Mouse (Mus musculus): ENCODE results near the gene Rexo1.
A peak's percentile ranks its signal among the peaks of the same experiment; 100 is the strongest.

Rexo1 gene

DNA sequence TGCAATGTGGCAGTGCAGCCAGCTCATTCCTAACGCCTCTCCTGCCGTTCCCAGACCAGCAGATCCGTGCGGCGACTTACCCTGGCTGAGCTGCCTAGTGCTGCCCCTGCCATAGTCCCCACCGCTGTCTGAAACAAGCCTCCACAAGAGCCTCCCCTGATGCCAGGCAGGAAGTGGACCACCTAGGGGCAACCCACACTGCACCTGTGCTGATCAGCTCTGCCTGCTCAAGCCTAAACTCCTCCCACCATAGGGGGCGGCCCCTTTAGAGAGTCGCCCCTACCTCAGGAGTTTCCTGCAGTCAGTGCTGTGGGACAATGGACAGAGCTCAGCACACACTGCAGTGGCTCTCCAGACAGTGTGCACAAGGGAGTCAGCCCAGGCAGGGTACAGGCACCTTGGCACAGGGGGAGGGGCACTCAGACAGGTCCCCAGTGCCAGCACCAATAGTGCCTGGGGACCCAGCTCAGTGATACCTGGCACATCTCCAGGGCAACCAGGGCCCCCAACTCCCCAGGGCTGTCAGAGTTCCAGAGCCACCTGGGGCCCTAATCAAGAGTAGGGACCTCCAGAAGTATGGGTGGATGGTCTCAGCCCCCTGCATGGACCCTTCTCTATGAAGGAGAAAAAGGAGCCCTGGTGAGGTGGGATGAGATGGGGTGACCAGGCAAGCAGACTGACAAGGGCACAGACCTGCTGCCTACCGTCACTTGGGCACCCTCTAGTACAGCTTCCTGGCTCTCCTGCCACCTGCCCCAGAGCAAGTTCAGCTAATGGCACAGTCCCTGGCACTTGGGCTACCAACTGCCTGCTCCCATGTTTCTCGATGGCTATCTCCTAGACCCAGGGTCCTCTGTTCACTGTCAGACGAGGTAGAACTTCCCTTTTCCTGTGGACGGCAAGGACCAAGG is 23.5 kb upstream of the Rexo1 start:
- DNase-seq (ENCODE audit: low spot score) = no peak

DNA sequence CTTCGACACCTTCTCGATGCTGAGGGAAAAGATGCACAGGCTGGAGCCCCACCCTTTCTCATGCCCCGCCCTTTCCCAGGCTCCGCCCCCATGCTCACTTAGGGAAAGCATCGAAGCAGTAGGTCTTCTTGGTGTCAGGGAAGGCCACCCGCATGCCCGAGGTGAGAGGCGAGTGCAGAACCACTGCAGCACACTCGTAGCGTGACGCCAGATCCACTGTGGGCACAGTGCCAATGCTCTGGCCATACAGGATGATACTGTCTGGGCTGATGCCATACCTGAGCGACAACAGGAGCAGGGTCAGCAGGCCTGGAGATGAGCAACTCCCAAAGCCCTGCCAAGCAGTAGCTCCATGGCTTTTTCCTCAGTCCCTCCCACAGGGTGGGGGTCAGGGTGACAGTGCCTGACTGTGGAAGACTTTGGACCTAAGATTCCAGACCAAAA is 22.7 kb upstream of the Rexo1 start:
- DNase-seq (ENCODE audit: low spot score) = no peak

DNA sequence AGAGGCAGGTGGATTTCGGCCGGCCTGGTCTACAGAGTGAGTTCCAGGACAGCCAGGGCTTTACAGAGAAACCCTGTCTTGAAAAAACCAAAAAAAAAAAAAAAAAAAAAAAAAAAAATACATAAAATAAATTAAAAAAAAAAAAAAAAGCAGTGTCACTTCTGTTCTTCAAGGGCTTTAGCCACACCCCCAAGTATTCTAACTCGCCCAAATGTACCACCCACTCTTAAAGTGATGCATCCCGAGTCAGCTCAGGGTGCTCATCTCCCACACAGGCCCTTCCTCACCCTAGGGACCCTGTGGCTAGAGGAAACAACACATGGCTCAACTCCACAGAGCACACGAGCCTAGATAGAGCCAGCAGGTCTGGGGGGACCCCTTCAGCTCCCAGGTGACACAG is 21.7 kb upstream of the Rexo1 start:
- no peak for DNase-seq (ENCODE audit: low spot score)

DNA sequence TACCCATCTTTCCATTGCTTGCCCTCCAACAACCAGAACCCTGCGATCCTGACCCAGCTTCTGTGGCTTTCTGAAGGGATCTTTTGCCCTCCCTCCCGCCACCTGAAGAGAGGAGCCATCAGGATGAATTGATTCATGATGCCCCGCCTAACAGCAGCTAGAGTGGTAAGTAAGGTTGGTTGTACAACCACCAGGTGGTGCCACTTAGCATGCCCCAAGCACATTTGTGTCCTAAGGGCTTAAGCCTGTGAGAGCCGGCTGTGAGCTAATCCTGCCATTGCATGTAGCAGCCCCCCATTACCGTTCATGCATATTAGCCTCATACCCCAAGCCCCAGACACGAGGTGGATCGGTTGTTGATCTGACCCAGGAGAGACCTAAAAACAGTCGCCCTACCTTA is 17.6 kb upstream of the Rexo1 start:
- no peak for DNase-seq (ENCODE audit: low spot score)

DNA sequence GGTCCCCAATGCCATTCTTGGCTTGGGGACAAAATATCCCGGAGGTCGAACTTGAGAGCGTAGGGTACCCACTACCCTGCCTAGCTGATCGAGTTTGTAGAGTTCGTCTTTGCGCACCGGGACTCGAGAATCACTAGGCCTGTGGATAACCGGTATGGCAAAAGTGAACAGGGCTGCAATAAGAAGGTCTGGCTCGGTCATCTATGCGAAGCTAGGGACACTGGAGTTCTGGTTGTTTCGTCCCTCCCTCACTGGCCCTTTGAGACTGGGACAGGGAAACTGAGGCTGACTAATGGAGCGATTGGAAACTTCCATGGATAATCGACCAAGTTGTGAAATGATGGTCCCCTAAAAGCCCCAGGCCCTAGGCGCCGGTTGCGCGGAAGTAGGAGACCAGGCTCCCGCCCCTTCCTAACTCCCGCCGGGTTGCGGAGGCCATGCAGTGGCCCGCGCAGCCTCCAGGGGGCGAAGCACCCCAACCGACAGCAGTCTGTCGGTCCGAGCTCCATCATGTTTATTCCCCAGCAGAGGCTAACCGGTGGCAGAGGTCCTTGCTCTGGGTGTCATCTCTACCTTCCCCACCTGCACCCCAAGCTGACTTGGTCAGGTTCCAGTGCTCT is 16.9 kb upstream of the Rexo1 start:
- DNase-seq (ENCODE audit: low spot score) = no peak

DNA sequence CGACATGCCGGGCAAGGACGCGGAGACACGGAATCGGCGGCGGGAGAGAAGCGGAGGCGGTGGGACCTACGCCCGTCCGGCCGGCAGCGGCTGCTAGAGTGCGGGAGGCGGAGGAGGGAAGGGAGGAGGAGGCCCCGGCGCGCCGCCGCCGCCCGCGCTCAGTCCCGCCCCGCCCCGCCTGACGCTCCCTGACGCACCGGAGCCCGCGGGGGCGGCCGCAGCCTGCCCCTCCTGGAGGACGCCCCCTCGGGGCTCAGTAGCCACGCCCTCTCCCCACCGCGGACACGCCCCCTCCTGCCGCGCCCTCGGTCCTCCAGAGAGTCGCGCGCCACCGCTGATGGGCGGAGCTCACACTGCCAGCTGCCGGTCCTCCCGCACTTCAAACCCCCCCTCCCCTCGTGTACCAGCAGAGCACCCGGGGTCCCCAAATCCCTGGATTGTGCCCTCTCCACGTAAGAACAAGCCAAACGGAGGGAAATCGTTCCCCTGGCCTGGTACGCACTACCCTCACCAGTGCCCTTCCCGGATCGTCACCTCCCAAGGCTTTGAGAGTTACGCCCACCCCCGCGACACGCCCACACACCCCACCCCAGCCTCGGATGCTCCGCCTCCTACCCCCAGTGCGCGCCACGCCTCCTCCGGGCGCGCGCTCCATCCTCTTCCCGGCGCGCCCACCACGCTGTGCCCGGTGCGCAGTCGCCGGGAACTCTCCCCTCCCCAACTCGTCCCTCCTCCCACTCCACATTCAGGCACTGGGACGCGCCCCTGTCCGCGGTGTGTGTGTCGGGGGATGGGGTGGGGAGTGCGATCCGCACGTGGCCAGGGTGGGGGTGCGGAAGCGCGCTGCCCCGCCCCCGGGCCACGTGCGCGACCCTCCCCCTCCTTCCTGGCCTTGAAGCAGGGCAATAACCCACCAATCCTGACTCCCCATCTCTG is 16.1 kb upstream of the Rexo1 start, which contains the start of gene Klf16:
Gene Klf16, minus strand, starts transcription at position 127 of the 936 bp plus-strand sequence.
- DNase-seq (ENCODE audit: low spot score) = peak; percentile 89

DNA sequence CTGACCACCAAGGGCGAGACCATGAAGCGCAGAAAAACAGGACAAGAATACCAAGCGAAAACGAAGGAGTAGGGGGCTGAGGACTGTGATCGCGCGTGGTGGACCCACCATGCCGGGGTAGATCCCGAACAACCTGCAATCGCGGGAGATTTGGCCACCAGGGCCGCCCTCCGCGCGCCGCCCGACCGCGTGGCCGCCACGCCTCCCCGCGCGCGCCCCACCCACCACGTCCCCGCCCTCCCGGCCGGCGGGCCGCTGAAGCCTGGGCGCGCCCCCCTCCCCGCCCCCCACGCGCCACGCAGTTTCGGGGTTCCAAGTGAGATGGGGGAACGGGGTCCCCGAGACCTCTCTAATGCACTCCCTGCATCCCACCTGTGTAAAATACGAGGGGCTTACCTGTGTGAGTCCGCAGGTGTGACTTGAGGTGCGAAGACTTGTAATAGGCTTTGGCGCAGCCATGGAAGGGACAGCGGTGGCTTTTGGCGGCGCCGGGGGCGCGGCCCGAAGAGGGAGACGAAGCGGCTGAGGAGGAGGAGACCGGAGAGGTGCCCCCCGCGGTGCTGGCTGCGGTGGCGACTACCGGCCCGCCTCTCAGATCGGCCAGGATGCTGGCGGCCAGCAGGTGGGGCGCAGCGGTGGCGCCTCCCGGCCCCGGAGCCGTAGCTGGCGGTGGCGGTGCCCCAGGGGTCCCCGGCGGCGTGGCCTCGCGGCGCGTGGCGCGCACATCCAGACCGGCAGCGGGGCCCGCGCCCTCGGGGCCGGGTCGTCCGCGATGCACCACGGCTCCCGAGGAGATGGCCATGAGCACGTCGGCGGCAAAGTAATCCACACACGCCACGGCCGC is 15.2 kb upstream of the Rexo1 start:
- no peak for DNase-seq (ENCODE audit: low spot score)

DNA sequence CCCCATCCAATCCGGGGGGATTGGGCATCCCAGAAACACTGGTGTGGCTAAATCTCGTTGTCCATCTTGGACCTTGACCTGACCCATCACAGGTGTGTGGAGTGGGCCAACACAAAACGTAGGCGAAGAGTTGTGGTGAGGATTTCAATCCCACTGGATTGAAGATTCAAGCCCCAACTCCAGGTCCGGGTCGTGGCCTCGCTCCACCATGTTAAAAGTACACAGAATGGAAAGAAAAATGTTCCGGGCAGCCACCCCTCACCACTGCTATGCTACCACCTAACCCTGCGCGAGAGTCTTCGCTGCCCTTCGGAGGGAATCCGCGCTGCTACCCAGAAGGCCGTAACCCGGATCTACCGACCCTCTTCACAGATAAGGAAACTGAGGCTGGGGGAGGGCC is 14.6 kb upstream of the Rexo1 start:
- no peak for DNase-seq (ENCODE audit: low spot score)

DNA sequence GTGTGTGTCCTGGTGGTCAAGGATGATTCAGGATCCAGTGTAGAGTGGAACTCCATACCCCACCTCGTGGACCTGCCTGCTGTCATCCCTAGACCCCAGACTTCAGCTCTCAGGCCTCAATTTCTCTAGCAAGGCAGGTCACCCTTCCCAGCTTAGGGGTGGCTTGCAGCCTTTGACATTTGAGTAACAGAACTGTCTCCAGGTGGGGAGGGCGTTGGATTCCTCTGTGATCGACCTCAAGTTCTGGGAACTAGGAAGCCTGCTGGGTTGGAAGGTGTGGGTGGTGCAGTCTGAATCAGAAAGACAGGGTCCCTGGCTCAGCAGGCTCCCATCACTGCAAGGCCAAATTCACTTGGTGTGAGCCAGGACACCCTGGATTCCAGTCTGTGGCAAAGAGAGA is 13.5 kb upstream of the Rexo1 start:
- no peak for DNase-seq (ENCODE audit: low spot score)

DNA sequence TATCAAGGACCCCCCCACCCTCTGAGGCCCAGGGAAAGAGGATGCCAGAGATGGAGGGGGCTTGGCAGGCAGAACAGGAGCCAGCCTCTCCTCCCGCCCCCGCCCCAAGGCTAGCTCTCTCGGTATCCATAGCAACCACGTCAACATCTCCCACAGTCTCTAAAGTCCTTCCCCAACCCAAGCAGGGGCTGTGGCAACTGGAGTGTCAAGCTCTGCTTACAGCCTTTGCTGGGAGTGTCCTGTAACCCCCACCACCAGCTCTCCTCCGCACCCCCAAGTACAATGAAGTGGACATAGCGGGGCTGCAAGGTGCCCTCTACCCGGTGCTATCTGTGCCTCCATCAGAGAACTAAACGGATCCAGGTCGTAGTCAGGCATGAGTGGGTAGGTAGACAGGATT is 12.6 kb upstream of the Rexo1 start:
- DNase-seq (ENCODE audit: low spot score) = no peak

DNA sequence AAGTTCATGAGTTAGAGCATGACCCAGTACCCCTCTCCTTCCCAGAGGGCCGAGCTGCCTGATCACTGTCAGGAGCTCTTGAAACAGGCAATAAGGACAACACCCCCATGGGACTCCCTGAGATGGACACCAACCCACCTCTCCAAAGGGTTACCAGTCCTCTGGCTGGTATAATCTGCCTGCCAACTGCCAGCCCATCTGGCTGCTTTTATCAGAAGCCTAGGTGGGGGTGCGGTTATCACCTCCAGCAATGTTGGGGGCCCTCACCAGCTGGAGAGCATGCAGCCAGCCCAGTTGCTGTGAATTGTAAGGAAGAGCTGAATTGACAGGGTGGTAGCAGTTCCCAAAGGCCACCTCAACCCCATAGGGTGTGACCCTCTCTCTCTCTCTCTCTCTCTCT is 11.1 kb upstream of the Rexo1 start:
- DNase-seq (ENCODE audit: low spot score) = no peak

DNA sequence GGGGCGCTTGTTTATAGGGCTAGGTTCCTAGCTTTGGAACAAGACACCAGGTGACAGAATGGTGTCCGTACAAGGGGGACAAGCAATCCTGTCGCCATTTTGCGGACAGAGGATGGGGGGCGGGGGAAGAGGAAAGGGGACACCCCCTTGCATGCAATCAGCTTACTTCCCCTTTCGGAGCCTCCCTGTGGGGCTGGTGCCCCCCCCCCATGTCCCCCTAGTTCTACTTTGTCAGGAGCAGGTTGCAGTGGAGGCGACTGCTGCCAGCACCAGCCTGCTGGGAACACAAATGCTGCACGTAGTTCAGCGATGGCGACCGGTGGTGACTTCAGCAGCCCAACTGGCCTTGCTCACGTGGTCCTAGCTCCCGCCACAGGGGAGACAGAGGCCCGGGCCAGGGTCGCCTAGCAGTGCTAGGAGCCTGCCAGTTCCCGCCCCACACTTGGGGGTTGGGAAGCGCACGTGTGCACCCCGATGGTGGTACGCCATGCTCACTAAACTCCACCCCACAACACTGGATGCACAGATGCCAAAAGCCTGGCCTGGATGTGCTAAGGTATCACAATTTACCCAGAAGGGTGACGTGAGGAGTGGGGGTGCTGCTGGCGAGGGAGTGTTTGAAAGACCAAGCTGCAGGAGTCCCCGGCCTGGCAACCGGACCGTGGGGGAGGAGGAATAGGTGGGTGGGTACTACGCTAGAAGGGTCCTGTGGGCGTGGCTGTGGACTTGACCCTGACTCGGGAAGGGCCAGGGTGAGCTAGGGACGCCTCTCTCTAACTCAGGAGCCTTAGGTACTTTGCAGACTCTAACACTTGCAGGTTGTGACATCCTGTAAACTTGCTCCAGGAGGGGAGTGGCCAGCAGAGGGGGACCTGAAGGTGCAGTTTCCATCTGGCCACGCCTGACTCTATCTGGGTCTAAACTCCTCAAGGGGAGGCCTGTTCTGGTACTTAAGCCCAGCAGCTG is 9.8 kb upstream of the Rexo1 start:
- DNase-seq (ENCODE audit: low spot score) = no peak

DNA sequence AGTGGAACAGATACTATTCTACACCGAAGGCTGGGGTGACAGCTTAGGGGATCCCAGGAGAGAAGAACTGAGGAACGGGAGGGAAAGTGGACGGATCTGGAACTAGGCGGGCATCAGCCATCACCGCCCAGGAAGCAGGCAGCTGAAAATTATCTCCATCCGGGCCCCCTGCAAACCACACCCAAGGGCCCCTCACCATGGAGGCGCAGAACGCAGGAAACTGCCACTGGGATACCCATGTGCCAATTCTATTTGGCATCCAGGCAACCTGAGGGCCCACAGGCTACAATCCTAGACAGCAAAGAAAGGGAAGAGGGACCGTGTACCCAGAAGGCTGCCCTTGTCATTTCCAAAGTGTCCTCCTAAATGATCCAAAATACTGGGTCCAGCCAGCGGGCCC is 9.1 kb upstream of the Rexo1 start:
- DNase-seq (ENCODE audit: low spot score) = no peak

DNA sequence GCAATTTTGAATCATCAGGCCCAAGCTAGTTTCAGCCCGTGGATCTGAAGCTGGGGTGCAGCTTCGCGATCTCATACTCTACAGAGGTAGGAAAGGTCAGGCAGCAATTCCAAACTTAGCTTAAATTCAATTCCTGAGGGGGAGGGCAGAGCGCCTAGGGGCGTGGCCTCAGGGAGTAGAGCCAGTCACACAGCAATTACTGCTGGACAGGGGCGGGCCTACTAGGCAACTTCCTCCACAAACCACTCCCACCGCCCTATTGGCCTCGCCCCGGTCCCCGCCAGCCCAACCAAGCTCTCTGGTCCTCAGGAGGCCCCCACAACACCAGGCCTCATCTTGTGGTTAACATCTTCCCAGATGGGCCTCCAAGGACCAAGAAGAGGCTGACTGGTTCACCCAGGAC is 8.3 kb upstream of the Rexo1 start:
- no peak for DNase-seq (ENCODE audit: low spot score)

DNA sequence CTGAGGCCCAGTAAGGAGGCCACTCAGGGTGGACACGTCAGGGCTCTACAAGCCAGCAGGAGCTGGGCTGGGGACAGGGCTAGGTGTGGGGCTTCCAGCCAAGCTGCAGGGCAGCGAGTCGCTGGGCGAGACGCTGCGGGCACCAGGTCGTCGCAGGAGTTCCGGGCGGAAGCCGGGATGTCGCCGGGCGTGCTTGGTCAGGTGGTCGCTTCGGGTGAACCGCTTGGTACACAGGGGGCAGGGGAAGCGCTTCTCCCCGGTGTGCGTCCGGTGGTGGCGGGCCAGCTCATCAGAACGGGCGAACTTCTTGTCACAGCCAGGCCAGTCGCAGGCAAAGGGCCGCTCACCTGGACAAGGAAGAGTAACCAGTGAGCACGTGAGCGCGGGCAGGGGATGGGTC is 7.5 kb upstream of the Rexo1 start:
- no peak for DNase-seq (ENCODE audit: low spot score)

DNA sequence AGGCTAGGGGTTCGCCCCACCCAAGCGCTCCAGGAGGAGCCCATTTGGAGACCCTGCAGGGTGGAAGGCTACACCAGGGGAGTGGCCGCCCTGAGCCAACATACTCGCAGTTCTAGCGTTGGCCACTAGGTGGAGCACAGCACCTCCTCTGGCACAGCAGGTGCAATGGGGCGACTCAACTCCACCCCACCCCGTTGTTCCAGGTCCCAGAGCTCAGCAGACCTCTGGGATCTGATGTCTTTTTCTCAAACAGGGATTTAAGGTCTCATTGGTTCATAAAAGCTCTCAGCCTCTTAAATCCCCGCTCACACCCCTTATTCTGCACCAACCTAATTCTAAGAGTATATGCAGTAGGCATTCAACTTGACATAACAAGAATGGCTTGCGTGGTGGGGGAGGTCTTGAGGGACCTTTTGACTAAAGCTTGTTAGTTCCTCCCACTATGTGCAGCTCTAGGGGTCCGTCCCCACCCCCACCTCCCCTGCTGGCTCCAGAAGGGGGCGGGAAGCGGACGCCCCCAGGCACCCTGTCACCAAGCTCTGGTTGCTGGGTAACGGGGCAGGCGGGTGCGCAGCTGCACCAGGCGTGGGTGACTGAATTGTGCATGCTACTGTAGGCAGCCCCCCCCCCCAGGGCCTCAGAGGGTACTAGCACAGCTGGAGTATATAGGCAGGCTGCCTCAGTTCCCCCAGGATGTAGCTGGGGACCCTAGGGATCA is 5.2 kb upstream of the Rexo1 start:
- DNase-seq (ENCODE audit: low spot score) = no peak

DNA sequence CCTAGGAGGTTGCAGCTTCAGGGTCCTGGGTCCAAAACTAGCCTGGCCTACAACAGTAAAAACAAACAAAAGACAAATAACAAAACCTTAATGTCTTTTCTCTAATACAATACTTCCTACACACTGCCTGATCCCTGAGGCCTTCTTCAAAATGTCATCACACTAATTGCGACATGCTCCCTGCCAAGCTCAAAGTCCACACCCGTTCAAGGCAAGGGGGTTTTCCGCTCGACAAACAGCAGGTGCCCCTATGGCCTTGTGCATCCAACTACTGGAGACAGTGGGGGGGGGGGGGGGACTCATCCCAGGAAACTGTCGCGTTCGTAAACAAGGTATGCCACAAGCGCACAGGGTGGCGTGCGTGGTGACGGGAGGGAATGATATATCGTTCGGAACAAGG is 739 bp downstream of the Rexo1 start:
- no peak for DNase-seq (ENCODE audit: low spot score)

DNA sequence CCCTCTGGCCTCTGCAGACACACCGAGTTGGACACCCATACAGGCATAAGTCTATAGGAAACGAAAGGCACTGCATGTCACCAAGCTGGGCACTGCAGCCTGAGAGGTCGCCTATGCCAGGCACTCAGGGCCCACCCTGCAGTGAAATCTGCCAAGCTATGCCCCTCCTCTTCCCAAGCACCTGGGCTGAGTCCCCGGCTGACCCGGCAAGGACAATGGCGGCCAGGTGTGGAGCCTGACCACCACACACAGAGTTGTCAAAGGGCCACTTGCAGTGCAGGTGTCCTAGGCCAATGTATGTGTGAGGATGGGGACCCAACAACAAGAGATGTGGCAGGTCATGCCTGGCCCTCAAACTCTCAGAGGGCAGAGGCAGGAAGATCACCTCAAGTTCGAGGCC is 1.9 kb downstream of the Rexo1 start:
- no peak for DNase-seq (ENCODE audit: low spot score)

DNA sequence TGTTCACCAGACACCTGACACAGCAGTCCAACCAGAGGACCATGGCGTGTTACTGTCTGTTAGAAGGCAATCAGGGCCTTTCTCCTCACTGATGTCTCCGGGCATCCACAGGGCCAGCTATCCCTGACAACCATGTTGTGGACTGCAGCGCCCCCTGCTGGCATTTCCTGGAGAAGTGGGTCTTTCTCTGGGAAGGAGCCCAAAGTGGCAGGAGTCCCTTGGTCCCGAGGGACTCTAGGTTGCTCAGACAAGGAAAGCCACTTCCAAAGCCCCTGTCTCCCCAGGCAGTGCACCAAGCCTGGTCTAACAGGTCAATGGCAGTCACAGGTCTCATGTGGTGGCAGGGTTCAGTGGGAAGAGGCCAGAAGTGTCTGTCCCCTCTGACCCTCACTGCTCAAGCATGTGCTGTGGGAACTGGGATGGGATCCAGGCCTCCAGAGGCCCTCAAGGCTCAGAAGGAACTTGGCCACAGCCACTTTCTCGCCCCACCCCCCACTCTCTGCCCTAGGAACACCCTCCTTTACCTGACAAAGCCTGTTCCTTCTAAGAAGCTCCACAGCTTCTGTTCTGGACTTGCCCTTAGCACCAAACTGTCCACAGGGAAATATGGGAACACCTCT is 3.9 kb downstream of the Rexo1 start:
- no peak for DNase-seq (ENCODE audit: low spot score)

Data from layer of hippocampus, adult 9-10 months (tissue).